Mouse (Mus musculus) E14TG2a.4 (cell line): ENCODE measurements around the gene Gm47995.
"Not testable (repeated sequence)": the region's sequence is repeated elsewhere in the genome, so short reads cannot be mapped to it uniquely, and the experiment has no call there.

Experiments used
- CTCF ChIP-seq: conservative IDR thresholded peaks from 2 replicates; pipeline ENCODE4 v1.5.1; 2014; ENCODE audit warnings: low read length
- NANOG ChIP-seq: IDR thresholded peaks from 2 replicates; pipeline ENCODE4 v1.6.1; 2014; ENCODE audit warnings: borderline replicate concordance, low read length, mixed read lengths

- not testable (repeated sequence) for TF ChIP-seq CTCF, NANOG
Observed at GRCm38 (mm10) chr1:151200620-151201019, 2.4 kb downstream of the Gm47995 start.
